Mouse (Mus musculus) cortical plate, adult 2 months (tissue): ENCODE results near the gene Gm3415.

Source experiments
- CTCF ChIP-seq: fragments of 200-500 bp; IDR thresholded peaks from 2 replicates; pipeline ENCODE4 v1.5.1; 2011; ENCODE audit warnings: mild to moderate bottlenecking, control low read depth, low read length; ENCODE audit not compliant: insufficient read depth; ENCODE audit errors: extremely low read depth
- POLR2A ChIP-seq: fragments of 200-500 bp; IDR thresholded peaks from 2 replicates; pipeline ENCODE4 v1.6.1; 2011; ENCODE audit warnings: mild to moderate bottlenecking, low read length, control low read depth; ENCODE audit not compliant: insufficient read depth; ENCODE audit errors: extremely low read depth

DNA sequence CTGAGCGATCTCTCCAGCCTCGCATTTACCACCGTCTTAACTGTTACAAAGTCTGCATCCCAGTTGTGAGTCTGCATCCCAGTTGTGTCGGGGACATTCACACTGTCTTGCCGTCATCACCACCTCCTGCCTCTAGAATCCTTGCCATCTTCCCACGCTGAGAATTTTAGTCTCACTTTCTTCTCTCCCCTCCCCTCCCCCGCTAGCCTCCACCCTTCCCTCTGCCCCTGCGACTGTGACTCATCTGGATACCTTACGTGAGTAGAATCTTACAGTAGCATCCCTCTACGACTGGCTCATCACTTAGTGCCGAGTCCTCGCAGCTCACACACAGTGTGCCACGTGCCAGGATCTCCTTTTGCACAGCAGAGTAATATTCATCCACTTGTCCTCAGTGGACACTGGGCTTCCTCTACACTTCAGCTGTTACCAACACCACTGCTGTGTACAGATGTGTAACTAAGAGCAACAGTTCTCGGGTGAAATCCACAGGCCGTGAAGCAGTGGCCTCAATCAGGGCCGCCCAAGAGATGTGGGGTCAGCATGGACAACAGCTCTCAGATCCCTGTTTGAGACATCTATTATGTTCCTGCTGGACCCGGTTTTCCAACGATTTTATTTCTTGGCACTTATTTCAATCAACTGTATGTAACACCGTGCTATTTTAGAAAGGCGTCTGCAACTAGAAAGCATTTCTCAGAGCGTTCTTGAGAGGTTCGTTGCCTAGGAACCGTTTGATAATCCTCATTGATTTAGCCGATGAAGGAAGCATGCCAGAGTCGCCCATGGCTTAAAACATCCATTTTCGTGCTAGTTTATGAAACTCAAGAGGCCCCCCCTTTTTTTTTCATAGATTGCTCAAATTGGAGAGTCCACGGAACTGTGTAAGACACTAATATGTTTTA, 42.5 kb downstream of the Gm3415 start:
- no peak for TF ChIP-seq CTCF
- no peak for TF ChIP-seq POLR2A
